Mouse (Mus musculus) frontal cortex, postnatal 14 days (tissue): ENCODE results near the gene Macf1.

Source experiments
- DNase-seq, 2 experiments: peaks; one replicate each; pipeline ENCODE4 v3.0.0; 2022; ENCODE audit warnings: low spot score in 2 of 2

The Macf1 gene

DNA sequence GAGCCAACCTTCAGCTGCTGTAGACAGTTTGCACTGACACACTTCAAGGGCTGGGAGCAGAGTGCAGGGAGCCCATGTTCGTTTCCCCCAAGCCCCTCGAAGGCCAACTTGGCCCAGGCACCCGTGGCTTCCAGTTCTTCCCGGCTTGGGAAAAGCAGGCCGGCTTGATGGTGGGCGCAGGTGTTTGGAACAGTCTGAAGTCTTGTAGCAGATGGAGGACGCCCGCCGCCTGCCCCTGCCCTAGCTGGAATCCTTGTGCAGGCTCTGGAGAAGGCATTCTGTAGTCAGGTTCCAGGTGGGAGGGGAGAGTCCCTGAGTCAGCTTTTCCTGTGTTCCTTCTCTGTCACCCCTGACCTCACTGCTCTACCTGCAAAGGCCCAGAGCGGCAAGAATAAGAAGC, 377.2 kb downstream of the Macf1 start:
- DNase-seq: no peak

DNA sequence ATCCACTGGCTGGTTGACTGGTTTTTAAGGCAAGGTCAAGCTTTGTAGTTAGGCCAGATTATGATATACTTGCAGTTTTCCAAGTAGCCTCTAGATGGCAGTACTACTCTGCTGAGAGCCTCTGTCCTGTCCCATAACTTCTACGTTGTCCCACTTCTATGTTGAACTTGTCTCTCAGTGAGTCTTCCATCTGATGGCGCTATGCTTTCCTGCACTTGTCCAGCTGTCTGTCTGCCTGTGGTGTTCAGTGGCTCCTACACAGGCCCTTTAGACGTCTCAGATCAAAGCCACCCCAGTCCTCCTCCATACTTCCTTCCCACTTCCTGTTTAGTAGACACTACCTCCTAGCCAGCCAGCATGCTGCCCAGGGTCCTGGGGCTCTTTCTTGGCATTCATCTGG, 378.4 kb downstream of the Macf1 start:
- no peak for DNase-seq
